Mouse (Mus musculus) heart, adult 18-20 months (tissue): ENCODE results near the gene Crocc2. TPM values are rescaled to one million over a fixed set of nuclear protein-coding genes. Genes with fewer than 3 reads are reported as not detected.

Experiments used
- DNase-seq, 2 experiments: peaks; one replicate each; pipeline ENCODE4 v3.0.0; 2021 to 2022; ENCODE audit warnings: mixed read lengths in 1 of 2
- long read RNA-seq, 2 experiments: library from polyadenylated mRNA; stranded (forward); transcript quantifications; one replicate each; pipeline ENCODE4 v2.0.0; 2021
- total RNA-seq, 2 experiments: library from RNA; stranded (reverse); gene quantifications; 2 replicates each; pipeline ENCODE4 v1.2.3; 2021

The Crocc2 gene
- total RNA-seq: under 1 TPM; 0.05 to 0.12 TPM
- long read RNA-seq, experiment 1: 0 reads
- long read RNA-seq, experiment 2: 0 reads

DNA sequence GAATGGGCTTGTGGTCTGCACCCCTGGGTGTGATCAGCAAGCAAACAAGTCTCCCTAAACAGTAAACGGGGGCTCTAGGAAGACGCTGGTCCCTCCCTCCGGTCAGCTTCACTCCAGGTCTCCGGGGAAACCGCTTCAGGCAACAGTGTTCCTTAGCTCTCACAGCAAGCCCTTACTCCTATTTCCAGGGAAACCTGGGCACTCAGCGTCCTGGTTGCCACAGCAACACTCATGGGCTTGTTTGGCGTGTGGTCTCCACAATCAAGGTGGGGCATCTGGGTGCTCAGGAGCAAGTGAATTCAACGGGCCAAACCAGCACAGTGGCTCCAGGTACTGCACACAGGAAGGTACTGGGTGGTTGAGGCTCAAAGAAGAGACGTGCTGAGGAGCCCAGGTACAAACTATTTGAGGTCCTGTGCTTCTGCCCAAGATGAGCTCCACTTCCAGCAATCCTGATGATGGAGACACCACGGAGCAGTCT, at the start of gene Crocc2:
TSS of gene Crocc2 (plus strand) at position 431 of the 481 bp plus-strand sequence.
- no peak for DNase-seq

DNA sequence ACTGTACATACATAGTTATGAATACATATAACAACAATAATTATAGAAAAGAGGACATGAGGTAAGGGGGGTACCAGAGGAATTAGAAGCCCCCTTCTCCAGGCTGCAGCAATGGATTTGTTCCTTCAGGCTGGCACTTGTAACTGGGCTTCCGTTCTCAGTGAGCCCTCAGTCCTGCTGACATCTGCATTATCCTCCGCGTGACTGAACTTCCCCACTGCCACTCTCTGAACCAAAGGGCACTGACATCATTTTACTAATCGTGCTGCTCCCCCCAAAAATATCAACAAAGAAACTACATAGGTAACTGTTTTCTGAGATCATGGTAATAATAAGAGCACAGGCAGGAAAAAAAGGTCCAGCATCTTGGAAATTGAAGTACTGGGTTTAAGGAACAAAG, 49.7 kb upstream of the Crocc2 start:
- DNase-seq: peak in 1 of 2 experiments; percentile 47

DNA sequence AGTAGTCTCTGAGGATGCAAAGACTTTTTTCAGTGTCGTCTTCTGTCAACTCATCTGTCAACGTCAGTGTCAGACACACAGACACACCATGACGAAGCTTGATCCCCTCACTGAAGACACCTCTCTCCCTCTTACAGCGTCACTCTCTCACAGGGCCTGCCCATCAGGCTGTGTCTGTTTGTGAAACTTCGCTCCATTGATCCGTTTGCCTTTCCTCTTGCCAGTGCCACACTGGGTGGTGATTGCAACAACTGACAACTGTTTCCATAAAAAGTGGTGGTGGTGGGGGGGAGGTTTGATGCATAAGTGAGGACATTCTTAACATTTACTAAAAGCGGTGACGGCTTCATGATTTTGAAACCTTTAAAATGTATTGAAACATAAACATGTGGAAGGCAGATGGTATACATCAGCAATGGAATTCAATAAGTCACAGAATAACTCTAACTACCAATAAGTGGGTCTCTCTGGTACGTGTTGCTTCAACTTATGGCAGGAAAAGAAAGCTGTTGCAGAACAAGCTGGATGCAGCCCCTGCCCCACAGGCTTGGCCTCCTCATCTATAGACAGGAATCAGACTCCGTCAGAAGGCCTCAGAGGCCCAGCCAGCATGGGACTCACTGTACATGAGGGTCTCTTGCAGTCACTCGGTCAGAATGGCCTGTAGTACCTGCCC, 45.2 kb upstream of the Crocc2 start:
- no peak for DNase-seq

DNA sequence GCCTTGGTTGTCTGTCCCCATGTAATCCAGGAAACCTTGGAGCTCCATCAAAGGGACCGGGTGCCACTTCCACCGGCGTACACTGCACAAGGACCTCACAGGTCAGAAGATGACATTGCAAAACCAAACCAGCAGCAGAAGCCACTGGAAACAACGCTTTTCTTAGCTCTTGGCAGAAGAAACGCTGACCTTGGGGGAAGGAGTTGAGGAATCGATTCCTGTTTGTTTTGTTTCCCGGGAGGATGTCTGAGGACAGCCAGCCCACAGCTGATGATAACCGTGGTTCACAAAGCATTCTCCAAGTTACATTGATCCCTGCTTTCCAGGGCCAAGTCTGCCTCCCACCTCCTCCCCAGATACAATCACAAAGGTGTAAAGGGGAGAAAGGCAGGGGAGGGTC, 44.5 kb upstream of the Crocc2 start:
- peak in 1 of 2 experiments; percentile 34 for DNase-seq

DNA sequence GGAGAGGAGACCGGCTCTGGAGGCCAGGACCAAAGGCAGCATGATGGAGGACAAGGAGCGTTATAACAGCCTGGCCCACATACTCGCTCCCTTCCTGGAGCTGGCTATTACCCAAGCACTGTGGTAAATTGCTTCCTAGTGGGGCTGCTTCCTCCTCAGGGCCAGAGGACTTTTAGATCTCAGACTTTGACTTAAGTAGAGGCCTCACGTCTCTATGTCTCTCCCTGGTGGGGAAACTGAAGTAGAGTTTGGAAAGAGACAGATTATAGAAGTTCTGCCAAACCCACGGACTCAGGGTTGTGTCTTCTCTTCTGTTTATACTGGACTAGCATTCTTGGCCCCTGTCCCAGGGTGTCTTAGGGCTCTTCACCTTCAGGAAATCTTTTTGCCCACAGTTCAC, 43.3 kb upstream of the Crocc2 start:
- DNase-seq: peak in 1 of 2 experiments; percentile 38

DNA sequence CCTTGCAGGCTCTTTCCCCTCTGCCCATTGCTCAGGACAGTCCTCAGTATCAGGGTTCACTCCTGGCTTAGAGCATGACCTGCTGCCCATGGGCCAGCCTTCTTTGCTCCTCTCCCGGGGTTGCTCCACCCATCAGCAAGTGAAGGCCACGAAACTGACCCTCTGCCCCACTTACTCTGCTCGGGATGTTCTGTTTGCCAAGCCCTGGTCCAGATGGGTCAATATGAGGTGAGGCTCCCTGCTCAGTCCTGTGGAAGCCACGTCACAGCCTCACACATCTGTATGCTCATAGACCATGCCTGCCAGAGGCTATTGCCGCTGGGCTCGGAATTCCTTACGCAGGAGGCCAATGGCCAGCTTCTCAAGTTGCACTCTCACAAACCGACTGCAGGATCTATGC, 40.3 kb upstream of the Crocc2 start:
- DNase-seq: no peak

DNA sequence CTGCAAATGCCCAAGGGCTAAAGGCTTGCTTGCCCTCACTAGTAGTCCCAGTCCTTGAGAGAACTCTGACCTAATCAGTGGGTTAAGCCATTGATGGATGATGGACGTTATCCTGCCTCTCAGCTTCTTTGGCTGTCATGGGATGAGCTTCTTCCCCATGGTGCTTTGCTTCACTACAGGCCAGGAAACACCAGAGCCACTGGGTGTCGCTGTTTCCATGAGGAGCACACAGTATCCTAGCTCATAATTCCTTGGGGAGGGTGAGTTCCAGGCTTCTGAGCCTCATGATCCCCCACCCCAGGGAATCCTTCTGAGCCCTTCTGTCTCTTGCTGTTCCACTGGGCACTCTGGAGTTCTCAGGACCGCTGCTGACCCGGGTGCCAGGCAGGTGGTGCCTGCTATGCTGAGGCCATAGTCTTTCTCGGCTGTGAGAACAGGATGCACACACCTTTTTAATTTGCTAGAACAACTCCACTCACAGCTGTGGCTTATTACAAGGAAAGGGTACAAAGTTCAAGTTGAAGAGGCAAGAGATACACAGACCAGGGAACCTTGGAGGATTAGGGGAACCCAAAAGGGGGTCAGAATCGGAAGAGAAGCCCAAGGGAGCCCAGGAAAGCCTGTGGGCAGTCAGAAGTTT, 39.7 kb upstream of the Crocc2 start:
- peak; percentile 19 to 60 for DNase-seq

DNA sequence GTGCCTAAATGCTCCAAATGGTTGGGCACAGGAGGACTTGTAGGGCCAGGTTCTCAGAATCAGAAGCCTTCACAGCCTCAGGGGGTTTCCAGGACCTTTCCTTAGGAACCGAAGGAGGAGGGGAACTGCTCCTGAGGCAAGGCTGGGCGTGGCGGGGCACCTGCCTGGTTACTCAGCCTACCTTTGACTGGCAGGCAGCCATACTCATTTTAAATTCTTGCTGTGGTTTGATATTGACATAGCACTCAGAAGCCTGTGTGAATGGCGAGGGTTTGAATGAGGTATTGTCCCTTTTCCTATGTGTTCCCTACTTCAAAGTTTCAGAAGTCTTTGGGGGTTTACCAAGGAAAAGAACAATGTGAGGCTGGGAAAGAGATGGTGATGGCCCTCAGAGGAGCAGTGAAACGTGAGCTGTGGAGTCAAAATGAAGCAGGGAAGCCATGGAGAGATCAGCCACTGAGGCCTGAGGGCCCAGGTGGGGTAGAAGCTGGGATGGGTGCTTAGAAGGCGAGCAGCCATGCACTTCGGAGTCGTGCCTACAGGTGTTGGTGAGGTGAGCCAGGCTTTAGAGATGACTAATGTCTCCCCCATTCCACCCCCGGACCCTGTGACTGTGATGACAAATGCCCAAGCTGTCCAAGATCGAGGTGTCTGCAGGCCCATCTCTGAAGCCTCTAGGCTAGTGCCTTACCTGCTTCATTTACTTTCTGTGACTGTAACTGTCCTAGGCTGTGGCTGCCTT, 38.1 kb upstream of the Crocc2 start:
- DNase-seq: no peak

DNA sequence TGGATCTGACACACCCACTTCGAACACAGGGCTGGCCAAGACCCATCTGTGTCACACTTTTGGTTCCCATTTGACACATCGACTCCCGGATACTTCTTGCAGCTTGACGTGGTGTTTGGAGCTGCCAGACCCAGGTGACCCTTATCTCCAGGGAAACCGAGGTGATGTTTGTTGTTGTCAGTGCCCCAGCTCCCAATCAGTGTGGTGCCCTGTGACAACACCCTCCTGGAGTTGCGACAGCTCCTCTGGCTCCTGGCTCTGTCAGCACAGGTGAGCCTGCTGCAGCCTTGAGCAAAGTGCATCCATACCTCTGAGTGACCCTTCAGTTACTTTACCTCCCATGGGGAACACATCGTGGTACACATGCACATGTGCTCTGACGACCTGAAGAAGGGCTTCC, 35.8 kb upstream of the Crocc2 start:
- no peak for DNase-seq

DNA sequence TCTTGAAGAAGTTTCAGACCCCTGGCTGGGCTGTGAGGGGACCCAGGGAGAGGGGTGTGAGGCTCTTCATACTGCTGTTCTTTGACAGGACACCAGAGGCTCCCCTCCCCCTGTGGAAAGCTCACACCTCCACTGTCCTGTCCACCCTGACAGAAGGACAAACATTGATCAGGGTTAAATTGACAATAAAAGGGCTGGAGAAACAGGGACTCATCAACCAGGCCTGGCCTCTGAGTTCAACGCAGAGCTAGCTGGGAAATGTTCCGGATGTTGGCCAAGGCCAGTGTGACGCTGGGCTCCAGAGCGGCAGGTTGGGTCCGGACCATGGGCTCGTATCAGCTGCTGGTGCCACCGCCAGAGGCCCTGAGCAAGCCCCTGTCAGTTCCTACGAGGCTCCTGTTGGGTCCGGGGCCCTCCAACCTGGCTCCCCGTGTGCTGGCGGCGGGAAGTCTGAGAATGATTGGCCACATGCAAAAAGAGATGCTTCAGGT, 33.4 kb upstream of the Crocc2 start, which contains the start of gene Agxt:
TSS of gene Agxt (plus strand) at position 205 of the 491 bp plus-strand sequence.
- DNase-seq: no peak

DNA sequence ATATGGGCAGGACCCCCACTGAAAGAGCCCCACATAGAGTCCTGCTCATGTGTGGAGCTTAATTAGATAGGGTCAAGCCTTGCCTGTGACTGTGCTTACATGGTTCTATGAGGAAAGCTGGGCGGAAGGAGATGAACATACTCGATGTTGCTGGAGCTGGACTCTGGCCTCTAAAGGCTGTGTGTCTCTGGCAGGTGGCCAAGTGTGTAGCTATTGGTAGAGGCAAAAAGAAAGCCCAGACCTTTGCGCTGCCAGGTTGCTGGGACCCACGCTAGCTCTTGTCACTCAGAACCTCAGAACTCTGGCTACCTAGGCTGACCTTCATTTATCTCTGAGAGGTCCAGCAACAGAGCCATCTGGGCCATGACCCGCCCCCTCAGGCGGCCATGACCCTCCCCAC, 30.0 kb upstream of the Crocc2 start:
- no peak for DNase-seq

DNA sequence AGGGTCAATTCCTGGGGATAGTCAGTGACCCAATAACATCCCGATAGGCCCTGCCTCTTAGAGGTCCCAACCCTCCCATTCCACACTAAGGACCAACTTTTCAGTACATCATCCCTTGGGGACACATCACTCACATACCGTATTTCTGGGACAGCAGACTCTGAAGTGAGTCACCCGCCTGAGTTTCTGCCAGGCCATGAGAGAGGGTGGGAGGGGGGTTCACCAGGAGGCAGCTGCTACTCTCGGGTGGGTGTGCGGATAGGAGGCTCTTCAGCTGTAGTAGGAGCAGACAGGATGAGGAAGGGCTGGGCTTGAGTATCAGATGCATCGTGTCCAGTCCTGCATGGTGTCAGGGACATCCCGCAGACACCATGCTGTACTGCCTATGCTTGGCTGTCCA, 28.8 kb upstream of the Crocc2 start:
- DNase-seq: no peak

DNA sequence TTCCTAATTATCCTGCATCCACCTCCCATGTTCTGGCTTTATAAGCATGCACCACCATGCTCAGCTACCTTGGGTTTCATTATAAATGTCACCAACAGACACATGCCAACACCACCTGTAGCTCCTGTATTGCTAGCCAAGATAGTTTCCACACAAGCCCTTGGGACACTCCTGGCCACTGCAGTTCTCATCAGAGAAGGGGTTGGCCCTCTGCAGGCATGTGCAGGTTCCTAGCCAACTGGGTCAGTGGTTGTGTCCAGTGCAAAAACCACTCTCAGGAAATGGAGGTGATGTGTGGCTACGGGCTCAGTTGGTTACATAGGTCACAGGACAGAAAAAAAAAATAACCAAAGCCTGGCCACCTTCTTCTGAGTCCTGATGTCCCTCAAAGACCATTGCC, 25.7 kb upstream of the Crocc2 start:
- peak in 1 of 2 experiments; percentile 28 for DNase-seq

DNA sequence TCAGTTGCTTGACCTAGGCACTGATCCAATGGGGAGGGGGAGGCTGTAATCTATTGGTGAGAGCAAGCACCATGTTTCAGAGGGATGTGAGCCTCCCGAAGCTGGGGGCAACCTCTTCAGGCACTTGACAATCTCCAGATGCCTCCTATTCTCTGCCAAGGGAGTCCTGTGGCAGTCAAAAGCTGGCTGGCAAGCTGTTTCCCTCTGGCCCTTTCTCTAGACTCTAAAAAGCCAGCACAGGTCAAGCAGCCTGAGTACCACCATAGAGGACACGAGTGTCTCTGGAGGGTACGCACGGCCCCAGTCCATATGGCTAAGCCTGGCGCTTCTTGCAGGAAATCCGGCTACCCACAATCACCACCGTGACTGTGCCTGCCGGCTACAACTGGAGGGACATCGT, 24.3 kb upstream of the Crocc2 start:
- peak; percentile 49 to 65 for DNase-seq

DNA sequence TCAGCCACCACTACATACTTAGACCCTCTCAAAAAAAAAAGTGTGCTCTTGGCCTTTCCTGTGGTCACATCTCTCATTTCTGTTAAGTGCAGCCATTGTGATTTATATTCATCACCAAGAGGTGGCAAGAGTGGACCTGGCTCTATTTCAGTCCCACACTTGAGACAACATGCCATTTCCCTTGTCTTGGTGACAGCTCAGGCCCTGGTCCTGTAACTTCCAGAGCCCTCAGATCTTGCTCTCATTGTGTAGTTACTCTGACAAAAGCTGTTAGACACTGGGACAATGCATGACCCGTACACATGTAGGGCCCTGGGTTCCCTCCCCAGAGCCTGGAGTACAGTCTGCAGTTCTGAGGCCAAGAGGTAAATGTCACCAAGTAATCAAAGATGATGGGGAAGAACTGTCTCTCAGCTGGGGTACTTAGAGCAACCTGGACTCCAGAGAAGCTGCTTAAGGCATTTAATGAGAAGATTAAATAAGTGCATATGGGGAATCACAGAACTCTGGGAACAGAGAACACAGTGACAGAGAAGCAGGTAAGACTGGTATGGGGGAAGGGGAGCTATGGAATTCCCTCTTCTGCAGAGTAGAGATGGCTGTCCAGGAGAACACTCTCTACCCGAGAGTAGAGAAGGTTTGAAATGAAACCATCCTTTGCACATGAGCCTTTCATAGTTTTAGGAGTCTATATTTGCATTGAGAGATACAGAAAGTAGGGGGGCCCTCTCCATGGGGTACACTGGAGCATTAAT, 17.4 kb upstream of the Crocc2 start:
- no peak for DNase-seq

DNA sequence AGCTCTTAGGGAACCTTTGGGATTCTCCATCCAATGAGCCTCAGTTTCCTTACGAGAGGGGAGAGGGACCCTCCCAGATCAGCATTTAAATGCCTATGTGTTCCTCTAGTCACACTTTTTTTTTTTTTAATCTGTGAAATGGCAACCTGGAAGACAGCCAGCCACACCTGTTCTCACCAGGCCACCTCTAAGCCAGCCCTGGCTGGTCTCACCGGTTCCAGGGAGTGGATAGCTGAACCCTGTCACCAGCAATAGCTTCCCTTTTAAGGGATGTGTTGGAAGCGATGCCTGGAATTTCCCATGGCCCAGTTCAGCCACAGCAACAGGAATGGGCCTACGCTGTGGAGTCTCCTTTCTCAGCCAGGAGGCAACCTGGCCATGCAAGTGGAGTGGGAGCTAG, 11.0 kb upstream of the Crocc2 start:
- no peak for DNase-seq

DNA sequence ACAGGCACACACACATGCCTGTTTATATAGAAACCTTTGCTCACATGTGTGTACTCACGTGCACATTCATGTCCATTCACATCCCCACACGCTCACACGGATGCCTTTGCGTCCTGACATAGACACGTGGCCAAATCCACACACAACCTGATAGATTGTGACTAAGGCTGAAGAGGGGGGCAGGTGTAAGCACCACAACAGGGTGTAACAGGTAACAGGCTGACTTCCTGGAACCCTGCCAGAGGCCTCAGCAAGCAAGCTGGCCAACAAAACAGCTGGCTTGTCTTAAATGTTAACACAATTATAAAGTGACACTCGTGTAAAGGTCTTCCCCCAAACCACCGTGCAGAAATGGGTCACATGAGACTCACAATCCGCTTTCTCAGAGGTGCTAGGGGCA, 9.6 kb upstream of the Crocc2 start:
- DNase-seq: no peak

DNA sequence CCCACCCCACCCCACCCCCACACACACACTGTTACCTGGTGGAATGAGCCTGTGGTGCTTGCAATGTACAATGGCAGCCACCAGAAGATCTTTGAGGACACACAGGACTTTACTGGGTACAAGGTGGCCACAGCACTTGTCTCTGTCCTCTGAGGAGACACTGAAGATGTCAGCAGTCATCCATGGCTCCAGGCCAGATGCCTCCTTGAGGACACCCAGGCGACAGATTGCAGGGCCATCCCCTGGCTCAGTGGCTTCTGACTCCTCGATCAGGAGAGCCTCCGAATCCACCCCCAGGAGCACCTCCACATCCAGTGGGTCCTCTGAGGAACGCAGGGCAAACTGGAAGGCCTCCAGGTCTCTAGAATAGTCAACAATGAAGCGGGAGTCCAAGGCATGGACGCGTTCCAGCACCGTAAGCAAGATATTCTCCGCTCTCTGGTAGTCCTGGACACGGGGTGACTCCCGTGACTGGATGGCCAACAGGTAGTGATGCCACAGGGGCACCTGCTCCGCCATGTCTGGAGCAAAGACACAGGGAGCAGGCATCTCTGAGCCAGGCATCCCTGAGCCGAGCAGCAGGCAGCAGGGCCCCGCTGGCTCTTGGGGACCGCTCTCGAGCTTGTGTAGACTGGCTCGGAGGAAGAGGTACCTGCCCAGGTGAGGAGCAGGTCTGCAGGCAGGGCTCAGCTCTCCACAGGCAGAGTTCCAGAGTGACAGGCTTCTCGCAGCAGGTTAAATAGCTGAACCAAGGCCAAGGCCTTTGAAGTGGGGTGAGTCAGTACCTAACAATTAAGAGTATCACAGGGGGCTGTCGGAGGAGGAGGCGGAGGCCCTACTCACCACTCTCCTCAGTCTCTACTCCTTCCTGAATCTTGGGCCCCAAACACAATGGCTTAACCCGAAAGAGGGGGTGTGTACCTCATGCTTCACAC, 8.7 kb upstream of the Crocc2 start:
- DNase-seq: no peak

DNA sequence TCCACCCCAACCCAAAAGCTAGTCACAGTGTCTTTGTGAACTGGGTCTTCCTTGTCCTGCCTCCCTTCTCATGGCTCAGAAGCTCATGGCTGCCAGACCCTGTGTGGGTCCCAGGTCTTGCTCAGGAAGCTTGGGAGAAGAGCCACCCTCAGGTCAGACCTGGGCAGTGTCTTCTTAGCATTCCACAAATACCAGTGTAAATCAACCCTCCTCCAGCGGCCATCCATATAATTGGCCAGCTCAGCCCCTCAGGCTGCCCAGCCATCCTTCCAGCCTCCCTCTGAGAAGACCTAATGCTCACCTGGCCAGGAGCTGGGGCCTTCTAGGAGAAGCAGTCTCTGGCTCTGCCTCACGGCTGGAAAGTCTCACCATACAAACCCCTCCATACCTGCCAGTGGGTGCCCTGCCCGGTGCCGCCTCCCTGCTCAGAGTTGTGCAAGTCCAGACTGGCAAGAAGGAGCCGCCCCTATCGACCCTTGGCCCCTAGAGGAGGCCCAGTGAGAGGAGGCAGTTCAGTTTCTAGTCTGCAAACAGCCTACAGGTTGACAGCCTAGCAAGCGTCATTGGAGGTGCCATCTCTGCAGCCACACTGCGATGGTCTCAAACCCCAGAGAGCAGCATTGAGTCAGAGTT, 7.9 kb upstream of the Crocc2 start, which contains the start of gene 2310007B03Rik:
TSS of gene 2310007B03Rik (minus strand) at position 448 of the 633 bp plus-strand sequence.
- no peak for DNase-seq

DNA sequence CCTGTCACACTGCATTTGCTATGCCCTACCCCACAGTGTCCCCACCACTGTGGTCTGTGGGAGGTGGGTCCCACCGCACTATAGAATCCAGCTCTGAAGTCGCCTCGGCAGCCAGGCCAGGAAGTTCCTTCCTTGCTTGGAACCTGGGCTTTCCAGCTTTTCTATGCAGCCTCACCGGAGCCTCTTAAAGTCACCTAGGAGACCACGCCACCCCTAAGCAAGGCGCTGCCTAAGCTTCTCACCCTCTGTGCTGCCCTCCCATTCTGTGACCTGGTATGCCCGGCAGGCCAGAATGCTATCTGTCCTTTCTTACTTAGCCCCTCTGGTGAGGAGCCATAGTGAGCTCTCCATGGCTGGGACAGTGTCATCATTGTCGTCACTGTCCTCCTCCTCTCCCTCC, 7.2 kb upstream of the Crocc2 start:
- DNase-seq: no peak
